Mouse (Mus musculus) cerebellum, postnatal 25 days (tissue): ENCODE measurements around the gene 2010111I01Rik.

Experiments
- DNase-seq, 2 experiments: peaks; one replicate each; pipeline ENCODE4 v3.0.0; 2021; ENCODE audit warnings: mixed read lengths in 2 of 2

The 2010111I01Rik gene

GRCm38 (mm10) chr13:63360111-63360885 lies 395.6 kb downstream of the 2010111I01Rik start:
- no peak for DNase-seq

- no peak for DNase-seq
These were observed 397.1 kb downstream of the 2010111I01Rik start for GRCm38 (mm10) chr13:63361755-63362154.

GRCm38 (mm10) chr13:63373460-63374166 lies 408.9 kb downstream of the 2010111I01Rik start:
- no peak for DNase-seq
